Mouse (Mus musculus): ENCODE results near the gene Sorl1. TPM values are rescaled to one million over a fixed set of nuclear protein-coding genes. Genes with fewer than 3 reads are reported as not detected.

Gene Sorl1
- polyA plus RNA-seq, 1 experiment from 2014 or later, result 21.4 TPM

DNA sequence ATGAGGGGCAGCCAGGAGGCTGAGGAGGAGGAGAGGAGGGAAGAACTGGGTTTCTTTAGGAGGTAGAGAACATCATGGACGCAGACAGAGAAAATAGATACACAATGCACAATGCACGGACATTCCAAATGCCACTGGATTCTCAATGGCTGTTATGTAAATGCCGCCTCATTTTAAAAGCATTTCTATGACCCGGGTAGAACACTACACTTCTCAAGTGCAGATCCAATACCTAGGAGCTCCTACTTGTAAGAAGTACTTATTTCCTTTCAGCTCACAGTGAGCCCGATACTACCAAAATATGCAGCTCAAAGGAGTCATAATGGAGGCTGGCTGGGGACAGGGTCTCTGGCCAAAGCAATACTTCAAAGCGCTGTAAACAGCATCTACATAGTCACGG is 12.8 kb downstream of the Sorl1 start:
- ATAC-seq (ENCODE audit: low FRiP score) (no peak), DNase-seq (ENCODE audit: low spot score) (no peak)
- Histone ChIP-seq H3K27me3 (ENCODE audit: control insufficient read depth, insufficient read depth, low read length) (no peaks in the 10 kb centered on the region), H3K9ac (no peak overlapping the region), H3K36me3 (replicated peaks; ENCODE audit: control insufficient read depth, insufficient read depth) (no peaks in the 10 kb centered on the region), H3K4me2 (replicated peaks) (no peak overlapping the region), H3K4me1 (replicated peaks; ENCODE audit: control insufficient read depth, insufficient read depth, low read length) (peaks cover 17% of the 10 kb centered on the region), H3K9me3 (ENCODE audit: control insufficient read depth, low read length) (no peaks in the 10 kb centered on the region), H3K4me3 (replicated peaks; ENCODE audit: low read length) (no peak overlapping the region), H3K27ac (no peak overlapping the region)
- 82% methylated on average over 7 of the region's 7 CpGs for WGBS

- Histone ChIP-seq H3K4me1 (replicated peaks; ENCODE audit: control insufficient read depth, insufficient read depth, low read length) (peaks cover 13% of the 10 kb centered on the region), H3K36me3 (replicated peaks; ENCODE audit: control insufficient read depth, insufficient read depth) (no peaks in the 10 kb centered on the region), H3K9me3 (ENCODE audit: control insufficient read depth, low read length) (no peaks in the 10 kb centered on the region), H3K27ac (peak overlapping the region; percentile 55), H3K4me3 (replicated peaks; ENCODE audit: low read length) (no peak overlapping the region), H3K27me3 (ENCODE audit: control insufficient read depth, insufficient read depth, low read length) (no peaks in the 10 kb centered on the region), H3K4me2 (replicated peaks) (no peak overlapping the region), H3K9ac (no peak overlapping the region)
- WGBS, result 51% methylated on average over 9 of the region's 9 CpGs
- DNase-seq (ENCODE audit: low spot score), result no peak
- ATAC-seq (ENCODE audit: low FRiP score), result no peak; the same call in 1 of the 2 replicates
These were observed 14.2 kb downstream of the Sorl1 start for GRCm38 (mm10) chr9:42109837-42110451.

GRCm38 (mm10) chr9:42109131-42109530 is 15.0 kb downstream of the Sorl1 start:
- ATAC-seq (ENCODE audit: low FRiP score) (no peak), DNase-seq (ENCODE audit: low spot score) (no peak)
- no peaks in the 10 kb centered on the region for H3K9me3 ChIP-seq (ENCODE audit: control insufficient read depth, low read length)
- H3K9ac ChIP-seq, result no peak overlapping the region
- H3K4me1 ChIP-seq (replicated peaks; ENCODE audit: control insufficient read depth, insufficient read depth, low read length), result peaks cover 13% of the 10 kb centered on the region
- 69% methylated on average over 5 of the region's 5 CpGs for WGBS
- no peak overlapping the region for H3K4me2 ChIP-seq (replicated peaks)
- H3K27me3 ChIP-seq (ENCODE audit: control insufficient read depth, insufficient read depth, low read length), result no peaks in the 10 kb centered on the region
- no peak overlapping the region for H3K27ac ChIP-seq
- H3K4me3 ChIP-seq (replicated peaks; ENCODE audit: low read length), result no peak overlapping the region
- H3K36me3 ChIP-seq (replicated peaks; ENCODE audit: control insufficient read depth, insufficient read depth), result no peaks in the 10 kb centered on the region

DNA sequence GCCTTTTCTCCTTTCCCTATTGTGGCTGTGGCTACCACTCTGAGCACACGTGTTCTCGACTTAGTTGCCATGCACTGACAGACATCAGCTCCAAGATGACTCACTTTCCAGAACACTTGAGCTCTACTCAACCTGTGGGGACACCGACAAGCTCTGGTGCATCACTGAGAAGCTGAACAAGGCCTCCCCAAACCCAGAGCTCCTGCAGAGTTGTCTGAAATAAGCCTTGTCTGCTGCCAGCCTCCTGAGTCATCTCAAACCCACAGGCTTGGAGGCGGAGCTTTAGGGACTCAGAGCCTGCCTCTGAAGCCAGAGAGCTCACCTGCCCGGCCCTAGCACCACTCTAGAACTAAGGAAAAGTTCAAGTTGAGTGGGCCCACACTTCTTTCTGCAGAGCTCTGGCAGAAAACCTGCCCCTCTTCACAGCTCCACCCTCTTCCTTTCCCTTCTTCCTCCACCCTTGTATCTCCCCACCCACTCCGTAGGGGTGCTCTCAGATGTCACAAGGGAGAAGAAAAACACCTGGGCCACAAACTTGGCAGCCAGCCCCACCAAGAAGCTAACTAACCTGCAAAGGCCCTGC is 15.6 kb downstream of the Sorl1 start:
- Histone ChIP-seq H3K4me3 (replicated peaks; ENCODE audit: low read length) (no peak overlapping the region), H3K4me1 (replicated peaks; ENCODE audit: control insufficient read depth, insufficient read depth, low read length) (peaks cover 13% of the 10 kb centered on the region), H3K4me2 (replicated peaks) (no peak overlapping the region), H3K27ac (no peak overlapping the region), H3K36me3 (replicated peaks; ENCODE audit: control insufficient read depth, insufficient read depth) (no peaks in the 10 kb centered on the region), H3K9ac (no peak overlapping the region), H3K27me3 (ENCODE audit: control insufficient read depth, insufficient read depth, low read length) (no peaks in the 10 kb centered on the region), H3K9me3 (ENCODE audit: control insufficient read depth, low read length) (no peaks in the 10 kb centered on the region)
- no peak for DNase-seq (ENCODE audit: low spot score)
- ATAC-seq (ENCODE audit: low FRiP score), result no peak
- WGBS, result 63% methylated on average over 6 of the region's 6 CpGs

DNA sequence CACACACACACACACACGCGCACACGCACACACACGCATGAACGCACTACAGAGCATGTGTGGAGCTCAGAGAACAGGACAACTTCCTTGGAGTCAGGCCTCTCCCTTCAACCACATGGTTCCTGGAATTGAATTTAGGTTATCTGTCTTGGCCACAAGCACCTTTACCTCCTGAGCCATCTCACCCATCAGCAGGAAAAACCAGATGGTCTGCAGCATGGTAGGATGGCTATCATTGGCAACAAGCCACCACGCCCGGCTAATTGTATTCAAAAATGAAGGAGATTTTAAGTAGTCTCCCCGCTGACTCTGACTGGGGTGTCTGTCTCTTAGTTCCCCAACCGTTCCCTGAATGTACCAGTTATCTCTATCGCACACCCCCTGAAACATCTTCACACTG is 17.0 kb downstream of the Sorl1 start:
- Histone ChIP-seq H3K9me3 (ENCODE audit: control insufficient read depth, low read length) (no peaks in the 10 kb centered on the region), H3K4me3 (replicated peaks; ENCODE audit: low read length) (no peak overlapping the region), H3K9ac (no peak overlapping the region), H3K27me3 (ENCODE audit: control insufficient read depth, insufficient read depth, low read length) (no peaks in the 10 kb centered on the region), H3K4me1 (replicated peaks; ENCODE audit: control insufficient read depth, insufficient read depth, low read length) (peaks cover 13% of the 10 kb centered on the region), H3K36me3 (replicated peaks; ENCODE audit: control insufficient read depth, insufficient read depth) (0 out of 2 replicates have a peak, but pooled peaks cover 4% of the 10 kb centered on the region), H3K4me2 (replicated peaks) (no peak overlapping the region), H3K27ac (no peak overlapping the region)
- WGBS, result 91% methylated on average over 10 of the region's 10 CpGs
- DNase-seq (ENCODE audit: low spot score), result no peak
- ATAC-seq (ENCODE audit: low FRiP score), result no peak

DNA sequence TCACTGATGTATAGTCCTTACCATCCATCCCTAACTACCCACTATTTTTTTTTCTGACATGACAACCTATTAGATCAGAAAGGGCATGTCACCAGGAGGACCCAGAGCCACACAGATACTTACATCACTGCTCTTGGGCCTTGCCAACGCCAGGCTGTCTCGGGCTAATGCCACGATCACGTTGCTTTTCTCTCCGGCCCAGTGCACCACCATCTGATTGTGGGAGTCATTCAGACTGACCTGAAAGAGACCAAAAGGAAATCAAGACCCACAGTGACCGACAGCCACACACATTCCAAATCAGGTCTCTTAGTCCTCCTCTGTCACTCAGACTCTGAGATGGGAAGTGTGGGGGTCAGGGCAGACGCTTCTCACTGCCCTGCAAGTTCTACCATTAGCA is 17.8 kb downstream of the Sorl1 start:
- H3K9me3 ChIP-seq (ENCODE audit: control insufficient read depth, low read length), result no peaks in the 10 kb centered on the region
- H3K27ac ChIP-seq, result no peak overlapping the region
- 0 out of 2 replicates have a peak, but pooled peaks cover 4% of the 10 kb centered on the region for H3K36me3 ChIP-seq (replicated peaks; ENCODE audit: control insufficient read depth, insufficient read depth)
- H3K4me3 ChIP-seq (replicated peaks; ENCODE audit: low read length), result no peak overlapping the region
- ATAC-seq (ENCODE audit: low FRiP score) (no peak), DNase-seq (ENCODE audit: low spot score) (no peak)
- no peaks in the 10 kb centered on the region for H3K27me3 ChIP-seq (ENCODE audit: control insufficient read depth, insufficient read depth, low read length)
- 91% methylated on average over 7 of the region's 7 CpGs for WGBS
- H3K4me2 ChIP-seq (replicated peaks), result no peak overlapping the region
- peaks cover 13% of the 10 kb centered on the region for H3K4me1 ChIP-seq (replicated peaks; ENCODE audit: control insufficient read depth, insufficient read depth, low read length)
- H3K9ac ChIP-seq, result no peak overlapping the region

GRCm38 (mm10) chr9:42103546-42103945 is 20.6 kb downstream of the Sorl1 start:
- no peak overlapping the region for H3K9ac ChIP-seq
- 0 out of 2 replicates have a peak, but pooled peaks cover 4% of the 10 kb centered on the region for H3K36me3 ChIP-seq (replicated peaks; ENCODE audit: control insufficient read depth, insufficient read depth)
- DNase-seq (ENCODE audit: low spot score) (no peak), ATAC-seq (ENCODE audit: low FRiP score) (no peak)
- no peaks in the 10 kb centered on the region for H3K9me3 ChIP-seq (ENCODE audit: control insufficient read depth, low read length)
- H3K4me2 ChIP-seq (replicated peaks), result no peak overlapping the region
- H3K4me3 ChIP-seq (replicated peaks; ENCODE audit: low read length), result no peak overlapping the region
- peaks cover 4% of the 10 kb centered on the region; the same call in 1 of the 2 replicates for H3K4me1 ChIP-seq (replicated peaks; ENCODE audit: control insufficient read depth, insufficient read depth, low read length)
- no peak overlapping the region for H3K27ac ChIP-seq
- H3K27me3 ChIP-seq (ENCODE audit: control insufficient read depth, insufficient read depth, low read length), result no peaks in the 10 kb centered on the region
- WGBS, result 95% methylated on average over 7 of the region's 7 CpGs

GRCm38 (mm10) chr9:42102013-42102412 is 22.1 kb downstream of the Sorl1 start:
- DNase-seq (ENCODE audit: low spot score), result no peak
- H3K4me2 ChIP-seq (replicated peaks), result no peak overlapping the region
- H3K27ac ChIP-seq, result no peak overlapping the region
- H3K4me3 ChIP-seq (replicated peaks; ENCODE audit: low read length), result no peak overlapping the region
- no peak overlapping the region for H3K9ac ChIP-seq
- no peak for ATAC-seq (ENCODE audit: low FRiP score)
- peaks cover 4% of the 10 kb centered on the region; the same call in 1 of the 2 replicates for H3K4me1 ChIP-seq (replicated peaks; ENCODE audit: control insufficient read depth, insufficient read depth, low read length)
- H3K36me3 ChIP-seq (replicated peaks; ENCODE audit: control insufficient read depth, insufficient read depth), result 0 out of 2 replicates have a peak, but pooled peaks cover 4% of the 10 kb centered on the region
- H3K27me3 ChIP-seq (ENCODE audit: control insufficient read depth, insufficient read depth, low read length), result no peaks in the 10 kb centered on the region
- H3K9me3 ChIP-seq (ENCODE audit: control insufficient read depth, low read length), result no peaks in the 10 kb centered on the region
- WGBS, result 89% methylated on average over 6 of the region's 6 CpGs

- no peaks in the 10 kb centered on the region for H3K9me3 ChIP-seq (ENCODE audit: control insufficient read depth, low read length)
- 85% methylated on average over 7 of the region's 7 CpGs for WGBS
- no peak overlapping the region for H3K4me2 ChIP-seq (replicated peaks)
- no peaks in the 10 kb centered on the region for H3K27me3 ChIP-seq (ENCODE audit: control insufficient read depth, insufficient read depth, low read length)
- no peak overlapping the region for H3K27ac ChIP-seq
- 0 out of 2 replicates have a peak, but pooled peaks cover 4% of the 10 kb centered on the region for H3K36me3 ChIP-seq (replicated peaks; ENCODE audit: control insufficient read depth, insufficient read depth)
- DNase-seq (ENCODE audit: low spot score), result no peak
- peaks cover 4% of the 10 kb centered on the region; the same call in 1 of the 2 replicates for H3K4me1 ChIP-seq (replicated peaks; ENCODE audit: control insufficient read depth, insufficient read depth, low read length)
- H3K4me3 ChIP-seq (replicated peaks; ENCODE audit: low read length), result no peak overlapping the region
- no peak for ATAC-seq (ENCODE audit: low FRiP score)
- H3K9ac ChIP-seq, result no peak overlapping the region
These were observed 22.8 kb downstream of the Sorl1 start for GRCm38 (mm10) chr9:42101266-42101665.

Data from hindbrain, embryonic 14.5 days (tissue).